15 mouse cellular contexts compared by ENCODE assay signal in the genomic region with DNA sequence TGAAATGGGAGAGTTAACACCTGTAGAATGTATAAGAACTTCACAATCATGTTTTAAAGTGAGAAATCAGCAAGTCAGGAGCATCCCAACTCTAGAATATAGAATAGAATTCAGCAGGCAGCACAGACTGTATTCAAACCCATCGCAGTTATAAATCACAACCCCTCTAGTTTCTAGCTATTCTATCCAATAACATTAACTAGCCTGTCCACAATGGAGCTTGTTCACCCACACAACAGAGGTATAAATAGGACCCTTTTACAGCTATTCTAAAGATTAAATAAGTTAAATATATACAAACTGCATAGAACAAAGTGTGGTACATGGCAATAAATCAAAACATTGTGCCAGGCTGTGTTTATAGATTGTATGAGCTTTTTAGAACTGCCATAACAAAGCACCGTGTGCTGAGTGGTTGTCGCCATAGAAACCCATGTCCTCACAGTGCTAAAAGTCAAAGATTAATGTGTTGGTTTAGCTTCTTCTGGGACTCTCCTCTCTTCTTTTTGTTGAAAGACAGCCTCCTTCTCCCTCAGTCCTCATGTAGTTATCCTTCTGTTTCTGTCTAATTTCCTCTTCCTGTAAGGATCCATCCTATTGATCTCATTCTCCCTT.
DNase-seq lines count a peak whose midpoint lies in the region; ATAC-seq and TF ChIP-seq lines count a peak whose summit lies in the region.
"Had no signal": no experiment of that assay in that cellular context is flagged by ENCODE, and none has a peak within 500 bp of the region (broad histone marks: within the 10 kb centered on the region; RNA-seq: fewer than 3 reads in every experiment).

No protein-coding gene starts in this region.

- no peaks in the 10 kb centered on the region for H3K4me1 ChIP-seq in forebrain, embryonic 13.5 days
- no peaks in the 10 kb centered on the region for H3K4me1 ChIP-seq in forebrain, embryonic 11.5 days (replicated peaks; ENCODE audit: control insufficient read depth, insufficient read depth, low read length)
- no peaks in the 10 kb centered on the region for H3K4me1 ChIP-seq in lung, embryonic 14.5 days (ENCODE audit: insufficient read depth)
- H3K4me1 ChIP-seq in lung, adult 2 months (ENCODE audit: control insufficient read depth, insufficient read depth, low read length) = no peaks in the 10 kb centered on the region
- peaks cover 3% of the 10 kb centered on the region for H3K4me1 ChIP-seq in hindbrain, embryonic 16.5 days (ENCODE audit: control insufficient read depth, insufficient read depth, low read depth, low read length)
- no peaks in the 10 kb centered on the region for H3K4me1 ChIP-seq in stomach, embryonic 15.5 days
- H3K4me1 ChIP-seq: embryonic facial prominence, embryonic 13.5 days; heart, embryonic 12.5 days had no signal

- H3K9ac ChIP-seq in forebrain, embryonic 13.5 days = no peak overlapping the region
- H3K9ac ChIP-seq in forebrain, embryonic 11.5 days (ENCODE audit: low read length) = no peak overlapping the region
- H3K9ac ChIP-seq in lung, embryonic 14.5 days = no peak overlapping the region
- H3K9ac ChIP-seq in hindbrain, embryonic 16.5 days (ENCODE audit: low read depth, low read length) = no peak overlapping the region
- no peak overlapping the region for H3K9ac ChIP-seq in stomach, embryonic 15.5 days
- H3K9ac ChIP-seq: embryonic facial prominence, embryonic 13.5 days; heart, embryonic 12.5 days; liver, embryonic 14.5 days had no signal

- H3K27me3 ChIP-seq in forebrain, embryonic 13.5 days = no peaks in the 10 kb centered on the region
- H3K27me3 ChIP-seq in forebrain, embryonic 11.5 days (ENCODE audit: control insufficient read depth, insufficient read depth, low read length) = no peaks in the 10 kb centered on the region
- H3K27me3 ChIP-seq in lung, embryonic 14.5 days (ENCODE audit: insufficient read depth, low read length) = no peaks in the 10 kb centered on the region
- no peaks in the 10 kb centered on the region for H3K27me3 ChIP-seq in hindbrain, embryonic 16.5 days (replicated peaks; ENCODE audit: control insufficient read depth, insufficient read depth, low read length)
- no peaks in the 10 kb centered on the region for H3K27me3 ChIP-seq in stomach, embryonic 15.5 days (replicated peaks)
- H3K27me3 ChIP-seq: embryonic facial prominence, embryonic 13.5 days; heart, embryonic 12.5 days had no signal

- WGBS in forebrain, embryonic 13.5 days = 61% methylated on average over 3 of the region's 3 CpGs
- WGBS in forebrain, embryonic 11.5 days = 83% methylated on average over 3 of the region's 3 CpGs
- 48% methylated on average over 3 of the region's 3 CpGs for WGBS in lung, embryonic 14.5 days
- 44% methylated on average over 3 of the region's 3 CpGs for WGBS in lung, adult 2 months
- WGBS in hindbrain, embryonic 16.5 days = 59% methylated on average over 3 of the region's 3 CpGs
- 32% methylated on average over 3 of the region's 3 CpGs for WGBS in stomach, embryonic 15.5 days

- no peak for TF ChIP-seq POLR2A in lung, adult 2 months (IDR thresholded peaks at IDR 0.05; ENCODE audit: borderline replicate concordance, extremely low read depth, low read depth, low read length)

- H3K9me3 ChIP-seq in forebrain, embryonic 13.5 days (replicated peaks) = no peaks in the 10 kb centered on the region
- no peaks in the 10 kb centered on the region for H3K9me3 ChIP-seq in forebrain, embryonic 11.5 days (ENCODE audit: control insufficient read depth, low read length)
- no peaks in the 10 kb centered on the region for H3K9me3 ChIP-seq in lung, embryonic 14.5 days (ENCODE audit: low read depth, low read length)
- H3K9me3 ChIP-seq in hindbrain, embryonic 16.5 days (ENCODE audit: control insufficient read depth, low read length) = no peaks in the 10 kb centered on the region
- H3K9me3 ChIP-seq in stomach, embryonic 15.5 days = no peaks in the 10 kb centered on the region
- H3K9me3 ChIP-seq: embryonic facial prominence, embryonic 13.5 days; heart, embryonic 12.5 days had no signal

- no peak overlapping the region for H3K4me2 ChIP-seq in forebrain, embryonic 13.5 days
- H3K4me2 ChIP-seq in forebrain, embryonic 11.5 days (ENCODE audit: low read depth, low read length, severe bottlenecking) = no peak overlapping the region
- no peak overlapping the region for H3K4me2 ChIP-seq in lung, embryonic 14.5 days
- no peak overlapping the region for H3K4me2 ChIP-seq in hindbrain, embryonic 16.5 days (ENCODE audit: low read length)
- no peak overlapping the region for H3K4me2 ChIP-seq in stomach, embryonic 15.5 days
- H3K4me2 ChIP-seq: embryonic facial prominence, embryonic 13.5 days; heart, embryonic 12.5 days had no signal

- no peak overlapping the region for H3K27ac ChIP-seq in forebrain, embryonic 13.5 days
- no peak overlapping the region for H3K27ac ChIP-seq in forebrain, embryonic 11.5 days (ENCODE audit: low read depth, low read length)
- H3K27ac ChIP-seq in lung, embryonic 14.5 days (ENCODE audit: low read depth) = no peak overlapping the region
- no peak overlapping the region for H3K27ac ChIP-seq in hindbrain, embryonic 16.5 days (ENCODE audit: low read depth, low read length)
- H3K27ac ChIP-seq in stomach, embryonic 15.5 days = no peak overlapping the region
- H3K27ac ChIP-seq: embryonic facial prominence, embryonic 13.5 days; liver, embryonic 14.5 days had no signal

- TF ChIP-seq CTCF in lung, embryonic 14.5 days (IDR thresholded peaks at IDR 0.05; ENCODE audit: low read depth) = no peak
- TF ChIP-seq CTCF in lung, adult 2 months (IDR thresholded peaks at IDR 0.05; ENCODE audit: insufficient read depth, low read length) = no peak

- no peaks in the 10 kb centered on the region for H3K36me3 ChIP-seq in forebrain, embryonic 13.5 days (ENCODE audit: poor library complexity, severe bottlenecking)
- H3K36me3 ChIP-seq in forebrain, embryonic 11.5 days (ENCODE audit: control insufficient read depth, insufficient read depth, low read length) = no peaks in the 10 kb centered on the region
- H3K36me3 ChIP-seq in lung, embryonic 14.5 days (ENCODE audit: insufficient read depth) = no peaks in the 10 kb centered on the region
- no peaks in the 10 kb centered on the region for H3K36me3 ChIP-seq in hindbrain, embryonic 16.5 days (ENCODE audit: control insufficient read depth, insufficient read depth, low read length)
- no peaks in the 10 kb centered on the region for H3K36me3 ChIP-seq in stomach, embryonic 15.5 days
- H3K36me3 ChIP-seq: embryonic facial prominence, embryonic 13.5 days; heart, embryonic 12.5 days had no signal

- DNase-seq in forebrain, embryonic 11.5 days (ENCODE audit: low spot score) = no peak
- peak; percentile 2 for DNase-seq in lung, embryonic 14.5 days
- no peak for DNase-seq in lung, adult 2 months
- DNase-seq in urinary bladder, adult 18-20 months (ENCODE audit: low spot score in 2 of 2) = no peak
- DNase-seq in heart, postnatal 25 days (ENCODE audit: low spot score) = no peak
- DNase-seq: adrenal gland, adult 8-10 months; gastrocnemius, postnatal 25 days; kidney, postnatal 10 days; thymus, postnatal 14 days had no signal

- intact Hi-C loops in heart, postnatal 25 days (cut with DNase I) = no loop called here

- peak; percentile 71 for ATAC-seq in forebrain, embryonic 13.5 days
- ATAC-seq in forebrain, embryonic 11.5 days (replicated peaks; ENCODE audit: low FRiP score) = no peak
- ATAC-seq in lung, embryonic 14.5 days (ENCODE audit: insufficient read depth) = no peak
- peak; percentile 84 for ATAC-seq in hindbrain, embryonic 16.5 days
- ATAC-seq in stomach, embryonic 15.5 days (ENCODE audit: insufficient read depth, low FRiP score, low read depth) = peak; percentile 31; the same call in 1 of the 2 replicates

- no peak overlapping the region for H3K4me3 ChIP-seq in forebrain, embryonic 13.5 days
- H3K4me3 ChIP-seq in forebrain, embryonic 11.5 days (ENCODE audit: low read depth, low read length) = no peak overlapping the region
- no peak overlapping the region for H3K4me3 ChIP-seq in lung, embryonic 14.5 days (ENCODE audit: low read depth, low read length)
- H3K4me3 ChIP-seq in lung, adult 2 months (replicated peaks; ENCODE audit: extremely low read depth, low read depth, low read length) = no peak overlapping the region
- no peak overlapping the region for H3K4me3 ChIP-seq in hindbrain, embryonic 16.5 days (ENCODE audit: low read length)
- H3K4me3 ChIP-seq in stomach, embryonic 15.5 days (replicated peaks) = no peak overlapping the region
- H3K4me3 ChIP-seq: embryonic facial prominence, embryonic 13.5 days; heart, embryonic 12.5 days had no signal

Comparison
In these comparisons a context has a peak if more than half of its experiments do, and no peak if none do; other contexts are left out.
1. ATAC-seq: peak in forebrain, embryonic 13.5 days (single experiment), hindbrain, embryonic 16.5 days (single experiment) and stomach, embryonic 15.5 days (single experiment); none in forebrain, embryonic 11.5 days (single experiment) and lung, embryonic 14.5 days (single experiment).